Mouse (Mus musculus) retina, adult 2 months (tissue): Measurements from ENCODE around the gene Slc26a6.

ENCODE experiments used
- DNase-seq: peaks from one replicate; pipeline ENCODE4 v3.0.0-alpha.2; 2012; ENCODE audit warnings: low read depth, low spot score

Gene Slc26a6

GRCm38 (mm10) chr9:108852976-108853375, at the start of gene Slc26a6:
Gene Slc26a6, plus strand, starts transcription at chr9:108853283.
- no peak for DNase-seq

- DNase-seq, result no peak
These were observed 47.3 kb upstream of the Slc26a6 start for GRCm38 (mm10) chr9:108805768-108806167.

- DNase-seq, result no peak
These were observed 46.7 kb upstream of the Slc26a6 start for GRCm38 (mm10) chr9:108806379-108806778.

GRCm38 (mm10) chr9:108806831-108807230, 46.3 kb upstream of the Slc26a6 start:
- no peak for DNase-seq

- no peak for DNase-seq
These were observed 45.4 kb upstream of the Slc26a6 start for GRCm38 (mm10) chr9:108807674-108808073.

GRCm38 (mm10) chr9:108808163-108808665, 44.9 kb upstream of the Slc26a6 start, which contains the start of gene Nckipsd:
Gene Nckipsd, plus strand, starts transcription at chr9:108808368.
- peak; percentile 82 for DNase-seq

GRCm38 (mm10) chr9:108809188-108809587, 43.9 kb upstream of the Slc26a6 start:
- no peak for DNase-seq

- DNase-seq, result no peak
These were observed 43.4 kb upstream of the Slc26a6 start for GRCm38 (mm10) chr9:108809723-108810122.

- no peak for DNase-seq
These were observed 42.6 kb upstream of the Slc26a6 start for GRCm38 (mm10) chr9:108810516-108810915.

GRCm38 (mm10) chr9:108815557-108815956, 37.5 kb upstream of the Slc26a6 start:
- DNase-seq, result no peak

- no peak for DNase-seq
These were observed 33.6 kb upstream of the Slc26a6 start for GRCm38 (mm10) chr9:108819495-108819894.

GRCm38 (mm10) chr9:108820077-108820476, 33.0 kb upstream of the Slc26a6 start:
- DNase-seq, result no peak

GRCm38 (mm10) chr9:108824144-108824685, 28.9 kb upstream of the Slc26a6 start:
- no peak for DNase-seq

GRCm38 (mm10) chr9:108824755-108825413, 28.2 kb upstream of the Slc26a6 start:
- DNase-seq, result peak; percentile 89

- DNase-seq, result peak; percentile 85
These were observed 27.0 kb upstream of the Slc26a6 start, which contains the start of gene Celsr3 for GRCm38 (mm10) chr9:108825820-108826699. Gene Celsr3, plus strand, starts transcription at chr9:108826320.

- peak; percentile 37 for DNase-seq
These were observed 26.3 kb upstream of the Slc26a6 start for GRCm38 (mm10) chr9:108826700-108827340.

GRCm38 (mm10) chr9:108827454-108827853, 25.6 kb upstream of the Slc26a6 start:
- no peak for DNase-seq

GRCm38 (mm10) chr9:108827906-108828305, 25.2 kb upstream of the Slc26a6 start:
- no peak for DNase-seq

- DNase-seq, result no peak
These were observed 21.4 kb upstream of the Slc26a6 start for GRCm38 (mm10) chr9:108831637-108832036.

- peak; percentile 68 for DNase-seq
These were observed 20.5 kb upstream of the Slc26a6 start for GRCm38 (mm10) chr9:108832390-108833108.

GRCm38 (mm10) chr9:108842989-108843388, 10.1 kb upstream of the Slc26a6 start:
- no peak for DNase-seq
